Mouse (Mus musculus) hindbrain, embryonic 15.5 days (tissue): Measurements from ENCODE around the gene Sst. TPM values are rescaled to one million over a fixed set of nuclear protein-coding genes. Genes with fewer than 3 reads are reported as not detected.

Experiments used
- ATAC-seq: fragments of 200-750 bp; cut with Nextera tagmentation; 2 replicates; pipeline ENCODE4 v1.8.0; 2017; ENCODE audit warnings: low read depth, moderate number of reproducible peaks, moderate TSS enrichment; ENCODE audit not compliant: low FRiP score
- H3K27ac ChIP-seq: fragments of 300-500 bp; sonication (generic); replicated peaks from 2 replicates; pipeline ENCODE4 v1.5.1; 2015; ENCODE audit warnings: mild to moderate bottlenecking, inconsistent platforms
- H3K27me3 ChIP-seq: fragments of 300-500 bp; sonication (generic); 2 replicates; pipeline ENCODE4 v1.6.1; 2015; ENCODE audit warnings: control low read depth, inconsistent platforms
- H3K36me3 ChIP-seq: fragments of 300-500 bp; sonication (generic); 2 replicates; pipeline ENCODE4 v1.6.1; 2015; ENCODE audit warnings: control low read depth, inconsistent platforms
- H3K4me1 ChIP-seq: fragments of 300-500 bp; sonication (generic); replicated peaks from 2 replicates; pipeline ENCODE4 v1.6.1; 2015; ENCODE audit warnings: control low read depth, inconsistent platforms
- H3K4me2 ChIP-seq: fragments of 300-500 bp; sonication (generic); 2 replicates; pipeline ENCODE4 v1.6.1; 2015; ENCODE audit warnings: moderate library complexity, mild to moderate bottlenecking, inconsistent platforms
- H3K4me3 ChIP-seq: fragments of 300-500 bp; sonication (generic); 2 replicates; pipeline ENCODE4 v1.5.1; 2015; ENCODE audit warnings: mild to moderate bottlenecking, inconsistent platforms
- H3K9ac ChIP-seq: fragments of 300-500 bp; sonication (generic); 2 replicates; pipeline ENCODE4 v1.6.1; 2015; ENCODE audit warnings: inconsistent platforms
- H3K9me3 ChIP-seq: fragments of 300-500 bp; sonication (generic); 2 replicates; pipeline ENCODE4 v1.6.1; 2016; ENCODE audit warnings: control low read depth, inconsistent platforms
- WGBS: fragments of 180-500 bp; shearing (Covaris S2); methylation state at CpG from one replicate; pipeline ENCODE4 v1.1.7; 2015; 5-methylcytosine and 5-hydroxymethylcytosine counted together
- polyA plus RNA-seq: library from polyadenylated mRNA; unstranded; fragments of >200 nt; fragmentation: Nextera tagmentation; extraction: Ambion mirVana; gene quantifications from 2 replicates; pipeline ENCODE4 v1.2.1, GENCODE M21; 2015

The Sst gene
- polyA plus RNA-seq, 1 experiment from 2014 or later: 271 TPM

DNA sequence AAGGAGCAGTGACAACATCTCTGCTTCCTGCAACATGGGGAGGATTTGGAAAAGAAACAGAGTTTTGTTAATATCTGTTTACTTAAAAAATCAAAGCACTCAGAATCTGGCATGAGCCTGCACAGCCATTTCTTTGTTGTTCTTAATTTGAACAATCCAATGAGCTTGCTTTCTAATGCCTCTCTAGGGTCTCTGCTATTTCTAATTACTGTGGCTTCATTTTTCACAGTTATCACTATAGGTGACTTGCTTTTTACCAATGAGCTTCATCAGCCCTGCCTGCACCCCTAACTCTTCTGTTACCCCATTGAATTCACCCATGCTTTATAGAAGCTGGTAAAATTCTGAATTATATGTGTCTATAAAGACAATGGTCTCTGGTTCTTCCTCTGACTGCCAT, 41.0 kb downstream of the Sst start:
- Histone ChIP-seq H3K9me3 (no peaks in the 10 kb centered on the region), H3K4me3 (no peak overlapping the region), H3K4me2 (no peak overlapping the region), H3K27me3 (no peaks in the 10 kb centered on the region), H3K27ac (no peak overlapping the region), H3K36me3 (no peaks in the 10 kb centered on the region), H3K4me1 (no peaks in the 10 kb centered on the region), H3K9ac (no peak overlapping the region)
- no peak for ATAC-seq

DNA sequence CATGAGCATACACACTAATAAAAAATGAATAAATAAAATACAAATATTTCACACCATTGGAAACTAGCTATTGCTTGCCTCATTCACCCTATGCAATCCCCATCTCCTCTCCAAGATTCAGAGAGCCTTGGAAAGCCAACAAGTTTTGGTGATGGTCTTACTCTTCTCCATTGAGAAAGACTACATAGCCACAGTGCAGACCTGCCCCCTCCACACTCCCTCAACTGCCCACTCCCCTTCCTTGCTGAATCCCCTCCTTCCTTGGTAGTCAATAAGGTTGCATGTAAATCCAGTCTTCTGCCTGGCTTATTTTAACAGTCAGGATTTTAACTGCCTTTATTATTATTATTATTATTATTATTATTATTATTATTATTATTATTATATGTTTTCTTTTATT, 41.6 kb downstream of the Sst start:
- no peak for ATAC-seq
- no peaks in the 10 kb centered on the region for H3K9me3 ChIP-seq
- no peak overlapping the region for H3K9ac ChIP-seq
- no peak overlapping the region for H3K4me2 ChIP-seq
- H3K27me3 ChIP-seq: no peaks in the 10 kb centered on the region
- H3K36me3 ChIP-seq: no peaks in the 10 kb centered on the region
- no peak overlapping the region for H3K27ac ChIP-seq
- no peaks in the 10 kb centered on the region for H3K4me1 ChIP-seq
- no peak overlapping the region for H3K4me3 ChIP-seq

DNA sequence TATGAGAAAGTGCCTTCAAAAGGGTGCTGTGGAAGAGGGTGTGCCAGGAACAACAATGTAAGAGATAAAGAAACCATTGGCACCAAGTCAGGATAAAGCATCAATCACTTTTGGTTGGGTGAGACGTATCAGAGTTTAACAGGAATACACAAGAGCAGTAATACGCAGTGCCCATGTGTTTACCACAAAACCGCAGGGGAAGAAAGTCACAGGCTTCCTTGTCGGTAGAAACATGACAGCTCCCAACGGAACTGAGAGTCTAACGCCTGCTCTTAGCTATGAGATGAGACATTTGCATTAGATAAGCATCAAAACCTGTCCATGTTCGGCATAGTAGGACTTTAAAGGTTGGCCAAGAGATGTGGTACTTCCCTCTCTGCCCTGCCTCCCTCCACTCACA, 46.1 kb downstream of the Sst start:
- 86% methylated on average over 7 of the region's 7 CpGs for WGBS
- Histone ChIP-seq H3K4me2 (no peak overlapping the region), H3K4me3 (no peak overlapping the region), H3K9ac (no peak overlapping the region), H3K27ac (no peak overlapping the region), H3K4me1 (0 out of 2 replicates have a peak, but pooled peaks cover 3% of the 10 kb centered on the region), H3K36me3 (no peaks in the 10 kb centered on the region), H3K27me3 (no peaks in the 10 kb centered on the region), H3K9me3 (no peaks in the 10 kb centered on the region)
- ATAC-seq: no peak

DNA sequence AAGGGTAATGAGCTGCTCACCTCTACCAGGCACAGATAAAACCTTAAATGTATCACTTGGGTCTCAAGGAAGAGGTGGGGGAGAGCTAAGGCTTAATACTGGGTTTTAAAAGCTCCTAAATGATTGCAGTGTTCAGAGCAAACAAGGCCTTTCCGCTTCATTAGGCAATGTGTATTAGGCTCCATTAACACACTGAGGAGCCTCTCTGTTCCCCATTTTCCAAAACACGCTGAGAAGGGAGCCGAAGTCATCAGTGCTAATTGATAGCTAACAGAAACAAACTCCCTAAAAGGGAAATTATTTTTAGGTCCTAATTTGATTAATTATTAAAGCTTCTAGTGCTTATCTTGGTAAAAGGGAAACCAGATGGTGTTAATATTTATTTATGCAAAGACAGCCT, 48.1 kb downstream of the Sst start:
- H3K27ac ChIP-seq: no peak overlapping the region
- ATAC-seq: no peak; the same call in 1 of the 2 replicates
- WGBS: 39% methylated on average over 3 of the region's 3 CpGs

More for the DNA sequence above, 48.1 kb downstream of the Sst start:
- Histone ChIP-seq H3K4me2 (no peak overlapping the region), H3K36me3 (no peaks in the 10 kb centered on the region), H3K27me3 (no peaks in the 10 kb centered on the region), H3K4me3 (no peak overlapping the region), H3K4me1 (peaks cover 17% of the 10 kb centered on the region; the same call in 1 of the 2 replicates), H3K9me3 (no peaks in the 10 kb centered on the region), H3K9ac (no peak overlapping the region)

Other genes with a start within 250 kb of the Sst start
- 0.17 TPM in 1 of 2 replicates, not detected in the other for gene Rtp2, start 41.4 kb upstream of the Sst start, polyA plus RNA-seq
- gene Gm37419, start 97.5 kb upstream of the Sst start, polyA plus RNA-seq: not detected in 2 replicates
- 0.41 and 0.72 TPM in 2 replicates for gene Bcl6, start 97.9 kb upstream of the Sst start, polyA plus RNA-seq